Mouse (Mus musculus) layer of hippocampus, adult 11-12 months (tissue): ENCODE results near the gene Usf1.

Experiments
- DNase-seq: peaks from one replicate; pipeline ENCODE4 v3.0.0; 2022; ENCODE audit warnings: low spot score

Usf1 gene

GRCm38 (mm10) chr1:171410947-171411484 is at the start of gene Usf1:
Usf1 (plus strand) TSS chr1:171411313.
- peak; percentile 95 for DNase-seq

GRCm38 (mm10) chr1:171365934-171366333 is 45.2 kb upstream of the Usf1 start:
- DNase-seq, result no peak

GRCm38 (mm10) chr1:171369845-171370556 is 41.1 kb upstream of the Usf1 start, which contains the start of gene Nectin4:
Nectin4 (plus strand) TSS chr1:171370099.
- DNase-seq, result no peak

- DNase-seq, result no peak
These were observed 38.2 kb upstream of the Usf1 start for GRCm38 (mm10) chr1:171372880-171373279.

- no peak for DNase-seq
These were observed 37.2 kb upstream of the Usf1 start for GRCm38 (mm10) chr1:171373946-171374345.

GRCm38 (mm10) chr1:171375646-171376097 is 35.4 kb upstream of the Usf1 start:
- DNase-seq, result no peak

- no peak for DNase-seq
These were observed 32.8 kb upstream of the Usf1 start for GRCm38 (mm10) chr1:171378298-171378697.

GRCm38 (mm10) chr1:171379935-171380599 is 31.0 kb upstream of the Usf1 start:
- DNase-seq, result peak; percentile 86

GRCm38 (mm10) chr1:171382096-171382620 is 29.0 kb upstream of the Usf1 start:
- no peak for DNase-seq

- DNase-seq, result no peak
These were observed 26.8 kb upstream of the Usf1 start for GRCm38 (mm10) chr1:171384361-171384760.

- no peak for DNase-seq
These were observed 25.9 kb upstream of the Usf1 start for GRCm38 (mm10) chr1:171385171-171385570.

GRCm38 (mm10) chr1:171387099-171387498 is 24.0 kb upstream of the Usf1 start:
- no peak for DNase-seq

- peak; percentile 60 for DNase-seq
These were observed 22.6 kb upstream of the Usf1 start, which contains the start of gene Arhgap30 for GRCm38 (mm10) chr1:171388376-171389102. Arhgap30 (plus strand) TSS chr1:171388954.

GRCm38 (mm10) chr1:171390101-171390500 is 21.0 kb upstream of the Usf1 start:
- no peak for DNase-seq

GRCm38 (mm10) chr1:171401821-171402220 is 9.3 kb upstream of the Usf1 start:
- DNase-seq, result no peak

- no peak for DNase-seq
These were observed 8.1 kb upstream of the Usf1 start for GRCm38 (mm10) chr1:171402991-171403390.

GRCm38 (mm10) chr1:171407263-171407662 is 3.9 kb upstream of the Usf1 start:
- no peak for DNase-seq

GRCm38 (mm10) chr1:171410231-171410630 is 882 bp upstream of the Usf1 start:
- no peak for DNase-seq

GRCm38 (mm10) chr1:171411492-171411941 is 404 bp downstream of the Usf1 start:
- DNase-seq, result no peak

GRCm38 (mm10) chr1:171412001-171412441 is 908 bp downstream of the Usf1 start:
- peak; percentile 24 for DNase-seq

- DNase-seq, result peak; percentile 41
These were observed 1.3 kb downstream of the Usf1 start for GRCm38 (mm10) chr1:171412446-171412845.

- DNase-seq, result no peak
These were observed 2.5 kb downstream of the Usf1 start for GRCm38 (mm10) chr1:171413608-171414007.
